Mouse (Mus musculus): ENCODE measurements at regions not wholly inside any gene's neighbourhood (a gene's known extent, or its start where the extent isn't known, plus 50 kb on each side); places are given as distances from the start of the nearest gene placed in this dataset.

DNA sequence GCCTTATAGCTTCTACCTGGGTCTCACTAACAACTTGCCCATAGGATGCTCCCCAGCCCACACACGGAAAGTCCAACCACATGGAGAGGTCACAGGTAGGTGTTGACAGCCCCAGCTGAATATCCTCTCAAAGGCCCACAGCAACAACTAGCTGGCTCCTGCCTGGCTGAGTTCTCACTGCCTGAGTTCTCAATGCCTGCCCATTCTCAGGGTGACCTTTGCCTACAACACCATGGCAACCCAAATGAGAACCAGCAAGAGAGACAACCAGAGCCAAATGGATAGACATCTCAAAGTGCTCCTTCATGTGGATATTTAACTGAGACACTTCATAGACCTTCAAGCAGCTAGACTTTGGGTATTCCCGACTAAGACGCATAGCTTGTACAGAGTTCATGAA lies 55.7 kb upstream of the Gdf10 start:
- 82% methylated on average over 3 of the region's 3 CpGs for WGBS
- H3K27ac ChIP-seq (ENCODE audit: insufficient read depth, low read length) = no peak overlapping the region
- no peaks in the 10 kb centered on the region for H3K4me1 ChIP-seq (ENCODE audit: control insufficient read depth, insufficient read depth, low read length)
- TF ChIP-seq POLR2A (IDR thresholded peaks at IDR 0.05; ENCODE audit: borderline replicate concordance, insufficient read depth, low read length) (no peak), CTCF (IDR thresholded peaks at IDR 0.05; ENCODE audit: borderline replicate concordance, insufficient read depth, low read depth, low read length) (no peak)
- H3K4me3 ChIP-seq (replicated peaks; ENCODE audit: insufficient read depth, low read depth, low read length) = no peak overlapping the region
- no peaks in the 10 kb centered on the region for H3K27me3 ChIP-seq (ENCODE audit: control insufficient read depth, insufficient read depth, low read length)
- DNase-seq = no peak
